Mouse (Mus musculus): Measurements from ENCODE around the gene Psph. TPM values are rescaled to one million over a fixed set of nuclear protein-coding genes. Genes with fewer than 3 reads are reported as not detected.

Psph gene
- polyA plus RNA-seq, 1 experiment = 32.9 TPM

- 97% methylated on average over 1 of the region's 1 CpGs for WGBS
- TF ChIP-seq CTCF (IDR thresholded peaks at IDR 0.05; ENCODE audit: borderline replicate concordance, control insufficient read depth, extremely low read depth, insufficient read depth, low read length, poor library complexity) (no peak), POLR2A (IDR thresholded peaks at IDR 0.05; ENCODE audit: control insufficient read depth, extremely low read depth, insufficient read depth, low read length, poor library complexity) (no peak)
- H3K27ac ChIP-seq (ENCODE audit: control insufficient read depth, insufficient read depth, low read length) = no peak overlapping the region
- no peak overlapping the region for H3K4me3 ChIP-seq (ENCODE audit: control insufficient read depth, insufficient read depth, low read length)
- peak; percentile 23 for DNase-seq
- no peaks in the 10 kb centered on the region for H3K4me1 ChIP-seq (replicated peaks; ENCODE audit: control insufficient read depth, insufficient read depth, low read length)
- H3K27me3 ChIP-seq (ENCODE audit: control insufficient read depth, insufficient read depth, low read length) = no peaks in the 10 kb centered on the region
- H3K36me3 ChIP-seq (ENCODE audit: control insufficient read depth, insufficient read depth, low read length) = 0 out of 2 replicates have a peak, but pooled peaks cover under 1% of the 10 kb centered on the region
These were observed 46.3 kb downstream of the Psph start for GRCm38 (mm10) chr5:129740976-129741375.

GRCm38 (mm10) chr5:129731021-129731420, 56.2 kb downstream of the Psph start:
- H3K27ac ChIP-seq (ENCODE audit: control insufficient read depth, insufficient read depth, low read length) = no peak overlapping the region
- H3K27me3 ChIP-seq (ENCODE audit: control insufficient read depth, insufficient read depth, low read length) = no peaks in the 10 kb centered on the region
- H3K4me1 ChIP-seq (replicated peaks; ENCODE audit: control insufficient read depth, insufficient read depth, low read length) = no peaks in the 10 kb centered on the region; the same call in 1 of the 2 replicates
- WGBS = 92% methylated on average over 5 of the region's 5 CpGs
- H3K4me3 ChIP-seq (ENCODE audit: control insufficient read depth, insufficient read depth, low read length) = no peak overlapping the region
- no peak for TF ChIP-seq CTCF (IDR thresholded peaks at IDR 0.05; ENCODE audit: borderline replicate concordance, control insufficient read depth, extremely low read depth, insufficient read depth, low read length, poor library complexity)
- TF ChIP-seq POLR2A (IDR thresholded peaks at IDR 0.05; ENCODE audit: control insufficient read depth, extremely low read depth, insufficient read depth, low read length, poor library complexity) = no peak
- DNase-seq = no peak
- no peaks in the 10 kb centered on the region for H3K36me3 ChIP-seq (ENCODE audit: control insufficient read depth, insufficient read depth, low read length)

DNA sequence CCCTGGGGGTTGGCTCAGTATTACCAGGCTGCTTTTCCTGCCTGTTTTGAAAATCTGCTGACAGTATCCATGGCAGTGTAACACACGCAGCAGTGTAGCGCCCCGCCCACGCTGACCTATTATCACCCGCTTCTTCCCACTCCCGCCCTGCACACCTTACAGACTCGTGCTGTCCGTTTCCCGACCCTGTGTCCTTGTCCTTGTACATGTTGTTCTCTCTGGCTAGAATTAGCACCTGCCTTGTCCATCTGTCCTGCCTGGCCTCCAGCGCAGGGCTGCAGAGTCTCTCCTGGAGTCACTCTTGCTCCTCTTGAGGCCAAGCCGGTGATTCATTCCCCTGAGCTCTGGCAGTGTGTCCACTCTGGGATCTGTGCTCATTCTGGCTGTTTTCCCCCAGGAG, 56.9 kb downstream of the Psph start:
- Histone ChIP-seq H3K27me3 (ENCODE audit: control insufficient read depth, insufficient read depth, low read length) (no peaks in the 10 kb centered on the region), H3K36me3 (ENCODE audit: control insufficient read depth, insufficient read depth, low read length) (no peaks in the 10 kb centered on the region), H3K27ac (ENCODE audit: control insufficient read depth, insufficient read depth, low read length) (no peak overlapping the region), H3K4me3 (ENCODE audit: control insufficient read depth, insufficient read depth, low read length) (no peak overlapping the region), H3K4me1 (replicated peaks; ENCODE audit: control insufficient read depth, insufficient read depth, low read length) (peaks cover 3% of the 10 kb centered on the region)
- no peak for DNase-seq
- TF ChIP-seq POLR2A (IDR thresholded peaks at IDR 0.05; ENCODE audit: control insufficient read depth, extremely low read depth, insufficient read depth, low read length, poor library complexity) (no peak), CTCF (IDR thresholded peaks at IDR 0.05; ENCODE audit: borderline replicate concordance, control insufficient read depth, extremely low read depth, insufficient read depth, low read length, poor library complexity) (no peak)
- WGBS = 77% methylated on average over 11 of the region's 11 CpGs

DNA sequence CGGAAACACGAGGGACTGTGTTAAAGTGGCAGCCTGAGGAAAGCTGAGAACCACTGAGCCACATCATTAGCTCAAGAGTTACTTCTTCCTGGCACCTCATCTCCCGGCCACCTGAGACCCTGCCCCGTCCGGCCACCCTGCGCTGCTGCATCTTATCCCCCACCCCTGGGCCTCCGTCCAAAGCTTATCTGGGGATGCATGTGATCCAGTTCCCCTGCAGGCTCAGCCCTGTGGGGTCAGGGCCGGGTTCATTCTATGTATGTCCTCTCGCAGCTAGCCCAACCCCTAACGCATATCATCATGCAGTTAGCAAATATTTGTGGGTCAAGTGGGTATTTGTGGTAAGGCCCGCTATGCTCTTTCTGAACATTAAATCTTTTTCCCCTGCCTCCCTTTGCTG, 58.0 kb downstream of the Psph start:
- no peak overlapping the region for H3K27ac ChIP-seq (ENCODE audit: control insufficient read depth, insufficient read depth, low read length)
- TF ChIP-seq POLR2A (IDR thresholded peaks at IDR 0.05; ENCODE audit: control insufficient read depth, extremely low read depth, insufficient read depth, low read length, poor library complexity) = no peak
- TF ChIP-seq CTCF (IDR thresholded peaks at IDR 0.05; ENCODE audit: borderline replicate concordance, control insufficient read depth, extremely low read depth, insufficient read depth, low read length, poor library complexity) = no peak
- no peak for DNase-seq

GRCm38 (mm10) chr5:129726784-129727183, 60.5 kb downstream of the Psph start:
- WGBS = 96% methylated on average over 3 of the region's 3 CpGs
- Histone ChIP-seq H3K27me3 (ENCODE audit: control insufficient read depth, insufficient read depth, low read length) (no peaks in the 10 kb centered on the region), H3K4me3 (ENCODE audit: control insufficient read depth, insufficient read depth, low read length) (no peak overlapping the region), H3K36me3 (ENCODE audit: control insufficient read depth, insufficient read depth, low read length) (no peaks in the 10 kb centered on the region), H3K4me1 (replicated peaks; ENCODE audit: control insufficient read depth, insufficient read depth, low read length) (peaks cover 9% of the 10 kb centered on the region), H3K27ac (ENCODE audit: control insufficient read depth, insufficient read depth, low read length) (no peak overlapping the region)
- no peak for DNase-seq
- no peak for TF ChIP-seq CTCF (IDR thresholded peaks at IDR 0.05; ENCODE audit: borderline replicate concordance, control insufficient read depth, extremely low read depth, insufficient read depth, low read length, poor library complexity)

More for the DNA sequence above, 58.0 kb downstream of the Psph start:
- peaks cover 3% of the 10 kb centered on the region for H3K4me1 ChIP-seq (replicated peaks; ENCODE audit: control insufficient read depth, insufficient read depth, low read length)
- 88% methylated on average over 11 of the region's 11 CpGs for WGBS
- no peaks in the 10 kb centered on the region for H3K36me3 ChIP-seq (ENCODE audit: control insufficient read depth, insufficient read depth, low read length)
- H3K4me3 ChIP-seq (ENCODE audit: control insufficient read depth, insufficient read depth, low read length) = no peak overlapping the region
- H3K27me3 ChIP-seq (ENCODE audit: control insufficient read depth, insufficient read depth, low read length) = no peaks in the 10 kb centered on the region

DNA sequence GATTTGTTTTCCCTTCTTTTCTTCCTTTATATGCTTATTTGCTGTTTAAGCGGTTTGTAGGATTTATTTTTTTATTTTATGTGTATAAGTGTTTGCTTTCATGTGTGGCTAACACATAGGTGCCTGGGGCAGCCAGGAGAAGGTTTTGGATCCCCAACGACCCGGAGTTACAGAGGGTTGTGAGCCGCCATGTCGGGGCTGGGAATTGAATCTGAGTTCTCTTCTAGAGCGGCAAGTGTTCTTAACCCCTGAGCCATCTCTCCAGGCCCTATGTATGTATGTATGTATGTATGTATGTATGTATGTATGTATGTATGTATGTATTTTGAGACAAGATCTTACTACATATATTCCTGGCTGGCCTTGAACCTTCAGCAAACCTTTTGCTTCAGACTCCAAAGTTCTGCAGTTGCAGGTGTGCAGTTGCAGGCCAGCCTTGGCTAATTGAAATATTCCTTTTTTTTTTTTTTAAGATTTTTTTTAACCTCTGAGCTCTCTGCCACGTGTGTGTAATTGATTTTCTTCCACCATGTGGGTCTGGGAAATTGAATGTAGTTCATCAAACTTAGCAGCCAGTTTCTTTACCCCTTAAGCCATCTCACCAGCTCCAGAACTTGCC, 61.4 kb downstream of the Psph start:
- WGBS = 38% methylated on average over 7 of the region's 7 CpGs
- peaks cover 9% of the 10 kb centered on the region for H3K4me1 ChIP-seq (replicated peaks; ENCODE audit: control insufficient read depth, insufficient read depth, low read length)
- peak; percentile 13 for DNase-seq
- H3K27ac ChIP-seq (ENCODE audit: control insufficient read depth, insufficient read depth, low read length) = no peak overlapping the region; the same call in 1 of the 2 replicates
- no peaks in the 10 kb centered on the region for H3K36me3 ChIP-seq (ENCODE audit: control insufficient read depth, insufficient read depth, low read length)
- H3K27me3 ChIP-seq (ENCODE audit: control insufficient read depth, insufficient read depth, low read length) = no peaks in the 10 kb centered on the region
- peak overlapping the region; percentile 67 for H3K4me3 ChIP-seq (ENCODE audit: control insufficient read depth, insufficient read depth, low read length)
- no peak for TF ChIP-seq CTCF (IDR thresholded peaks at IDR 0.05; ENCODE audit: borderline replicate concordance, control insufficient read depth, extremely low read depth, insufficient read depth, low read length, poor library complexity)
- no peak for TF ChIP-seq POLR2A (IDR thresholded peaks at IDR 0.05; ENCODE audit: control insufficient read depth, extremely low read depth, insufficient read depth, low read length, poor library complexity)
